Mouse (Mus musculus) thymus, postnatal 0 days (tissue): ENCODE data around the gene Tsc1. TPM values are rescaled to one million over a fixed set of nuclear protein-coding genes. Genes with fewer than 3 reads are reported as not detected.

ENCODE experiments used
- DNase-seq: peaks from one replicate; pipeline ENCODE4 v3.0.0-alpha.2; 2015; ENCODE audit warnings: low spot score
- polyA plus RNA-seq: library from polyadenylated mRNA; unstranded; fragments of >200 nt; fragmentation: Nextera tagmentation; extraction: Ambion mirVana; gene quantifications from 2 replicates; pipeline ENCODE4 v1.2.1, GENCODE M21; 2015

Gene Tsc1
- polyA plus RNA-seq, 1 experiment from 2014 or later = 10.8 TPM

DNA sequence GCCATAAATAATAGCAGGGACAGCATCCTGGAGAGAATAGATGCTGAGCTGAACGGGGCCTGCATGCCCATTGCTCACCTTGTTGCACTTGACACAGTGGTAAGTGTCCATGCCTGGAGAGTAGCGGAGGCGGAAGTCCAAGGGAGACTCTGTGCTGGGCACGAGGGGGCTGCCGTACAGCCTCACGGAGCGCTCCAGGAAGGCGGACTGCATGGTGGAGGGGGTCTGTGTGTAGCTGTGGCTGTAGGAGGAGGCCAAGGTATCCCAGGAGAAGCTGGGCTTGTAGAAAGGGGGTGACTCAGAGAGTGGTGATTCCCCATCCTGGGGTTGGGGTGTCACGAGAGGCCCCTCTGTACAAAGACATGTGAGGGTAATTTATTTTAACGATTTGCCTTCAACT, 27.4 kb upstream of the Tsc1 start:
- no peak for DNase-seq

DNA sequence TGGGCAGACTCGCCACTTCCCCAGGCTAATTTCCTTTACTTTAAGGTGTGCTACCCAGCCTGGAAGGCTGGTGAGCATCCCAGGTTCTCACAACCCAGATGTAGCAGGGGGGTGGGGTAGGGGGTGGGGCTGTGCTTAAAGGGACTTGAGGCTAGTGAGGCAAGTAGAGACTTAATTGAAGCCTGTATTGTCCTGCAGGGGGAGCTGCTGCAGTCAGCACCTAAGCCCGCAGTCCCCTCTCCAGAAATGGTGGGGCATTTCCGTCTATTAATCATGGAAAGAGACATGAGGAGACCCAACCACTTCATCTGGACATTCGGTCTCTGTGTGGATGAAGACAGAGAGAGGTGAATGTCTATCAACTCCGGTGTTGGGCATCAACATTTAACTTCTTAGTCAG, 24.7 kb upstream of the Tsc1 start:
- peak; percentile 47 for DNase-seq

DNA sequence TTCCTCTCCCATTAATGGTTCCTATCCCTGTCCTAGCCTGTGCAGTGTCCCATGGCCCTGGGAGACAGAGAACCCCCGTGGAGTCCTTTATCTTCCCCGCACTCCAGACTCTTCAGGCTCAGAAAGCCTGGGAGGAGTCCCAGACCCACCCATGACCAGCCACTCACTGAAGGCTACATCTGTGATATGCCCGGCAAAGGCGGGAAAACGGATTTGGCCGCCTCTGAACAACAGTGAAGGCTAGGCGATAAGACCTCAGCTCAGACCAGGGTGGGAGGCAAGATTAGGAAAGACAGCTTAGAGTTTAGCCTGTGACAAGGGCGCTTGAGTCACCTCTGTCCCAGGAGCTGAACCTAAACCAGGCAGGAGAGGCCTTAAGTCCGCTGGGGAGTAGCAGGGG, 24.2 kb upstream of the Tsc1 start:
- no peak for DNase-seq

- DNase-seq = no peak
Observed at GRCm38 (mm10) chr2:28617498-28618486, 23.2 kb upstream of the Tsc1 start.

DNA sequence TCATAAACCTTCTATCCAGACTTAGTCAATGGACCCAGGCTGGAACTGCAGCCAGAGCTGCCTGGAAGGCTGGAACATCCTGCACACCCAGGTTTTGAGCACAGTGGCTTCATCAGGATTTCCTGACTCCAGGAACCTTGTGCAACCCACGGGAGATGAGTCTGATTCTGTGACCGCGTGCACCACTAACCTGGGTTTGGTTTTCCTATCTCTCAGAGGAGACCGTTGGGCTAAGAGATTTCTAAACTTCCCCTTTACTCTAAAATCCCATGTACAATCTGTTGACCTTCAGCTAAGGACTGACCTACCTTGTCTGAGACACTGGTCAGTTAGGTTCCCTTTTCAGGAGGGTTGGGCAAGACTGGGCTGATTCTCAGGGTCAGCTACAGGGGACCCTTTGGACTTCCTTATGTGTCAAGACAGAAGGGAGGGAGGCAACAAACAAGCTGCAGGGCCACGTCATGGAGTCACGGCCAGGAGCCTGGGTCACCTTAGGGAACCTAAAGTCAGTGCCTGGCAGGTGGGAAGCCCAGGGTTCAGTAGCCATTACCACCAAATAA, 22.2 kb upstream of the Tsc1 start:
- DNase-seq = no peak

- DNase-seq = no peak
Observed at GRCm38 (mm10) chr2:28619369-28619768, 21.7 kb upstream of the Tsc1 start.

DNA sequence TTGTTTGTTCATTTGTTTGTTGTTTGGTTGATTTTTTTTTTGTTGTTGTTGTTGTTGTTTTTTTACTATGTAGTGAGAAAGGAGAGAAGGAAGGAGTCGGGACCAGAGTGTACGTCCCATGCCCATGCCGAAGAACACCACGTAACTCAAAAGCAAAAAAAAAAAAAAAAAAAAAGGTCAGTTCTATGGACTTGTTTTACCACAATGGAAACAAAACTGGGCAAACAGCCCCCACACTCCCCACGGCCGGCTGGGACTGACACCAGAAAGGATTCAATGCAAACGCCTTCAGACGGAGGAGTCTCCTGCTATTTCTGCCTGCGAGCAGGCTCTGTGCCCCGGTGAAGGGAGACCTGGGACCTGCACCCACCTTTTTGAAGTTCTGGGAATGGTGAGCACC, 20.5 kb upstream of the Tsc1 start:
- no peak for DNase-seq

DNA sequence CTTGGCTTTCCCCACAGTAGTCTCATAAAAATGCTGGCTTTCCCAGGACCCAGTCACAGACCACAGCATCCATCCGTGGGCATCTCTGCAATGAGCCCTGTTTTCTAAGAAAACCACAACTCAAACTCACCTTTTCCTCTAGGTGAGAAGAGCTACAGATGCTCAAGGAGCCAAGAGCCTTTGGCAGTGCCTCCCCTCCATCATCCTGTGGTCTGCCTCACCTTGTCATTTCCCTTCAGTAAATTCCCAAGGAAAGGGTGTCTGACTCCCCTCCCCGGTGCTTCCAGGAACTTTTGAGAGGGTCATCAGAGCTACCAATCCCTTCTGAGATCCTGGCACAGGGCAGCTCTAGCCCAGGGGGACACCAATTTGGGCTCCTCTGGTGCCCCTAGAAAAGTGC, 19.9 kb upstream of the Tsc1 start:
- no peak for DNase-seq

DNA sequence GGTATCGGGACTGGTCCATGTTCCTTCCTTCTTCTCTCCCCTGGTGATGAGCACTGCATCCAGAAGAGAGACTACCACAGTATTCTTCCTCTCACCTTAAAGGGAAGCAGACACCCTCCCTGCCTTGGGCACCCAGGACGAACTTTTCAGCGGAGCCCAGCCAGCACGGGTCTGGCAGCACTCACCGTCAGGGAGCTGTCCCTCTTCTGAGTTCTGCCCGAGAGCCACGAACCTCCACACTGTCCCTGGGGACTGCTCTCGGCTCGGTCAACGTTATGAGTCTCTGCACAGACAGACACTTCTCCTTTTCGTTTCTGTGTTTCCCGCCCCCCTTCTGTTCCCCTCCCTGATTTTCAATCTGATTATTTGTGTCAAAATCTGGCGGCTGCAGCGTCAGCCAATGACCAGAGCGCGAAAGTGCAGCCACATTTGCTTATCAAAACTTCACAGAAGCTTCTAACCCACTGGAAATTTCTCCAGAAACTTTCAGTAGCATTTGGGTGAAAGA, 19.3 kb upstream of the Tsc1 start, which contains the start of gene Gfi1b:
TSS of gene Gfi1b (minus strand) at position 319 of the 508 bp plus-strand sequence.
- DNase-seq = no peak

DNA sequence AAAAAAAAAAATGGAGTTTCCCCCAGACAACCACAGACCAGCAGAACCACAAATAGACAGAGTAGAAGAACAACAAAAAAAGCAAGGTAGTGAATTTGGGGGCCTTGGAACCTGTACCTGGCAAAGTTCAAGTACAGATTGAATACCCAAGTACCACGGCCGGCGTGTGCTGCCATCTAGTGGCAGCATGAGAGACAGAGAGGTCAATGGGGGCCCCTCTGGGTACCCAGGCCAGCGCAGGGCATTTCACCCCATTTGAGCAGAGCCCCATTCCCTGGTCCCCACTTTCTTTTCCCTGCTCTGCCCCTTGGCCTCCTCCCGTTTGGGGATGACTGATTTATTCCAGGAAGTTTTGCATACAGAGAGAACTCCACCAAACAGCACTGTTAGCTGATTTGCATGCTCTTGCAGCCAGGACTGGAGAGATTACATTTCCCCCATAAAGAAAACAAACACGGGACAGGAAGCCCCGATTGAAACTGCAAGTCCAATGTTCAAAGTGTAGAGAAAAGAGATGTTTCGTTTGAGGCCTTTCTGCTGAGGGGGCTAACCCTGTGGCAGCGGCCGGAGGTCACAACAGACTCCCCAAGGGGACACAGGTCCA, 18.4 kb upstream of the Tsc1 start:
- peak; percentile 73 for DNase-seq

DNA sequence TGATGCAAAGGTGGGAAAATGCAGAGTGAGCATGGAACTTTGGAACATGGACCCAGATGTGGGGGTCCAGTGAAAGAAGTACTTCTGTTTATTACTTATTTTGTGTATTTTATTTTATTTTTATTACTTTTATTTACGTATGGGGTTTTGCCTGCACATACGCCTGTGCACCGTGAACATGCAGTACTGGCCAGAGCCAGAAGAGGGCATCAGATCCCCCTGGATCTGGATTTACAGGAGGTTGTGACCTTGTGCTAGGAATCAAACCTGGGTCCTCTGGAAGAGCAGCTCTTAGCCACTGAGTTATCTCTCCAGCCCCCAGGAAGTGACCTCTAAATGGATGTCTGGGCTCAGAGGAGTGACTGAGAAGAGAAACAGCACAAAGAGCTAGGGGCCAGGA, 16.2 kb upstream of the Tsc1 start:
- DNase-seq = no peak

DNA sequence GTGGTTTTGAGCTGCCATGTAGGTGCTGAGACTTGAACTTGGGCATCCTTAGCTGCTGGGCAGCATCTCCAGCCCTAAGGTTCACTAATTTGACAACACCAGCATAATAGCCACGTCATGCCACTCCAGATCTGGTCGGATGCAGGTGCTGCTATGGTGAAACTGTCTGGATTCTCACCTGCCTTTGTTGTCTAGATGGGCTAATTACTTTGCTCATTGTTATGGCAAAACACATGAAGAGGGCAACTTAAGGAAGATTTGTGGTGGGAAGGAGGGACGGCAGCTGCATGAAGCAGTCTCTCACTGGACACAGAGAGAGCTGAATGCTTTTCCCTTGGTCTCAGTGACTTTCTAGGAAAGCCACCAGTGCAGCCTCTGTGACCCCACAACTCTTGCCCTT, 15.0 kb upstream of the Tsc1 start:
- no peak for DNase-seq

DNA sequence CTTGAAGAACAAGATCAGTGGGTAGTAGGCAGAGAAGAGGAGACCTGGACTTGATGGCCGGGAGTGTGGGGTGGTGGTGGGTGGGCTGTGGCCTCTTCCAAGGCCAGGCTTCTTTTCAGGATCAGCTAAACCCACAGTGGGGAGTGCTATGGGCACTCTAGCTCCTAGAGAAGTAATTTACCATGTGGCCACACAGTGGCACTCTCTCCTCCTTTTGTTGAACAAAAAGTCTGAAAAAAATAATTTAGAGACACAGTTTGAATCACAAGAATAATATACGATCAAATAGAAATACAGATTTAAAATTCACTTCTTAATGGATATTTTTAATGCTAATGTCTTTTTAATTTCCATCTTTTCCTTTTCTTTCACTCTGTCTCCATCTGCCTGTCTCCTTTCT, 13.0 kb upstream of the Tsc1 start:
- no peak for DNase-seq

DNA sequence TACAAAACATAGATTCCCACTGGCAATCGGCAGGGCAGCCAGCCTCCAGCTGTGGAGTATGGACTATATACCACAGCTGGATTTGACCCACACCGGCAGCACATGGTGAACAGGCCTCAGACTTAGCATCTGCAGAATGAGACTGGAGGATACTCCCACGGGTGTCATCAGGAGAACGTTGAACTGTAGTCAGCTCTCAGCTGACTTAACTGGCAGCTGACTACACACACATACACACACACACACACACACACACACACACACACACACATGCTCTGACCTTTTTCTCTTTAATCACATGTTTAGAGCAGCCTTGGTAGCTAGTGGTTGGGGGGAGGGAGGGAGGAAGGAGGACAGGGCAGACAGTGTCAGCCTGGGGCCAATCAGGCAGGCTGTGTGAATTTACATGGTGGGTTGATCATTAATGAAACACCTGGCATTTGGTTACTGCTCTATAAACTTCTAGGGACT, 11.1 kb upstream of the Tsc1 start:
- no peak for DNase-seq

DNA sequence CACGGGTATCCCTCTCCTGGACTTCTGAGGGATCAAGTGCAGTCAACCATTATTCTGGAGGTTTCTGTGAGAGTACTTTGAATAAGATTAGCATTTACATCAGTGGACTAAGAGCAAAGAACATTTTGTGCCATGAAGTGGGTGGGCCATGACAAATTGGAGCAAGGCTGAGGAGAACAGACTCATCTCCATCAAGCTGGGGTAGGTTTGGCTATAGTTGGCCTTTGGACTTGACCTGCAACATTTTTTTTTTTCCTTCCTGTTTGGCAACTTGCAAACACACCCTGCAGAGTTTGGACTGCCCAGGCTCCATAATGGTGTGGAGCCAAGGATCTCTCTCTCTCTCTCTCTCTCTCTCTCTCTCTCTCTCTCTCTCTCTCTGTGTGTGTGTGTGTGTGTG, 8.4 kb upstream of the Tsc1 start:
- DNase-seq = no peak

- no peak for DNase-seq
Observed at GRCm38 (mm10) chr2:28633136-28633535, 7.9 kb upstream of the Tsc1 start.

DNA sequence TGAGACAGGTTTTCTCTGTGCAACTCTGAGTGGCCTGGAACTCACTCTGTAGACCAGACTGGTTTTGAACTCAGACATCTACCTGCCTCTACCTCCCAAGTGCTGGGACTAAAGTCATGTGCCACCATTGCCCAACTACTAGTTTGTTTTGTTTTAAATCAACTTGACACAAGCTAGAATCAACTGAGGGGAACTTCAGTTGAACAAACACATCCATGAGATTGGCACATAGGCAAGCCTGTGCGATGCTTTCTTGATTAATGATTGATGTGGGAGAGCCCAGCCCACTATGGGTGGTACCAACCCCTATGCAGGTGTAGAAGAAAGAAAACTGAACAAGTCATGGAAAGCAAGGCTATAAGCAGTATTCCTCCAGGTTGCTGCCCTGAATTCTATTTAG, 5.8 kb upstream of the Tsc1 start:
- DNase-seq = no peak

GRCm38 (mm10) chr2:28637106-28637845, 3.8 kb upstream of the Tsc1 start:
- DNase-seq = no peak

DNA sequence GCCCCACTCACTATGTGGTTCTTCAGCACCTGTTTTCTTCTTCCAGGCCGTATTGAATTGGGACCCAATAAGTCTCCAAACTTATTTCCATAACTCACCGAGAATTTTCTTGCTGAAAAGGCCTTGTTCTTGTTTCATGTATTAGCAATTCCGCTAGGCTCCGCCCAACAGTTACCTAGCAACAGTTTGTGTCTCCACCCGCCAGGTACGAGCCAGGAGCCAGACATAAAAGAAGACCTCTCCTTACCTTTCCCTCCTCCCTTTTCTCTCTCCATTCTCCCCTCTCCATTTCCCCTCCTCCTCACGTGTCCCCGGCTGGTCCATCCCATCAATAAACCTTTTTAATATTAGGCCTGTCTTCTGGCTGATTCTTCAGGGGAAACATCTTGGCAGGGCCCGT, 2.7 kb upstream of the Tsc1 start:
- DNase-seq = no peak

DNA sequence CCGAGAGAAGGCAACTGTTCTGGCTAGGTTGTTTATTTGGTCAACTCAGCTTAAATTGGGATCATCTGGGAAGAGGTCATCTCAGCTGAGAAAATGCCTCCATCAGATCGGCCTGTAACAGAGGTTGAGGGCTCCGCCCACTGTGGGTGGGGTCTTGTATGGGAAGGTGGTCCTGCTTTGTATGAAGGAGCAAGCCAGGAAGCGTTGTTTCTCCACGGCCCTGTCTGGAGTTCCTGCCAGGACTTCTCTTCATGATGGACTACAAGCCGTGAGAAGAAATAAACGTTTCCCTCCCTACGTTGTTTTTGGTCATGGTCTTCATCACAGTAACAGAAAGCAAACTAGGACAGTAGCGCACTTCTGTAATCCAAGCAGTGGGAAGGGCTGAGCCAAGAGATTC, 2.1 kb upstream of the Tsc1 start:
- DNase-seq = no peak

DNA sequence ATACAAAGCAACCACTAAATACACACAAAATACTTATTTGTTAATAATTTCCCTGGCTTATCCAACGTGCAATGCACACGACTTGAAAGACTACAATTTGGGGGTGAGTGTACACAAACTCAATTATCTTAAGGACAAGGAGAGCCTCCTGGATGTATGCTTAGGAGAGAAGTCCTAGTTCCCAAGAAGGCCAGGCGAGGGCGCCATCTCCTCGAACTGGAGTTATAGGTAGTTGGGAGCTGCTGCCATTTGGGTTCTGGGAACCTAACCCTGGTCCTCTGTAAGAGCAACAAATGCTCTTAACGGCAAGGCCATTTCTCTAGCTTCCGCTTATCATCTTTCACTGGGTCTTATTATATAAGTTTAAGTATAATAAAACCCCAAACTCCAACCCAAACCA, 1.2 kb upstream of the Tsc1 start:
- DNase-seq = peak; percentile 27
